Mouse (Mus musculus): ENCODE results near the gene Prkce. TPM values are rescaled to one million over a fixed set of nuclear protein-coding genes. Genes with fewer than 3 reads are reported as not detected.
A peak's percentile ranks its signal among the peaks of the same experiment; 100 is the strongest.

Prkce gene
- polyA plus RNA-seq, 1 experiment from 2014 or later = 12.2 TPM

DNA sequence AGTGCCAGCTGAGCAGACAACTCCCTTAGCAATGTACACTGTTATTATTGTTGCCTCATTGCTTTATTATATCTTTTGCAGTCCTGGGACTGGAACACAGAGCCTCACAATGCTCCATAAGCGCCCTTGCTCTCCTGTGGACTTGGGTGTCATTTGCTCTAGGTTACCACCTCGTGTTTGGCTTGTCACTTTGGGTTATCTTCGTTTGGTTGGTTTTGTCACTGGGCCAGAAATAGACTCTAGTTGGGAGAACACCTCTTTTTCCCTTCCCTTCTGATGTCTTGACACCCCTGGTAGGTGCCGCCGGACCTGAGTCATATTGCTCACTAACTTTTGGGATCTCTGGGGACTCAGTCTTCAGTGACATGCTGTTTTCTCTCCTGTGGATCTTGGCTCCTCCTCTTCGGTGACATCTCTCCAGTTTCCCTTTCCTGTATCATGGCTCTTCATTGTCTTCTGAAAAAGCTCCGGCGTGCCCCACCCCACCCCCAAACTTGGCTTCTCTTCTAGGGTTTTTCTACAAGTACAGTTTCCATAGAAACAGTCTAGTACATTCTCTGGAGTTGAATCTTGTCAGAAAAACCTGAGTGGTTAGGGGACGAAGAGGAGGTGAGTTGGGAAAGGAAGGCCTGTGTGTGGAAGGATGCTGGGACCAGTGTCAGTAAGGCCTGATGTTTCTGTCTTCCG lies 68.6 kb downstream of the Prkce start:
- Histone ChIP-seq H3K27ac (replicated peaks in 1 of 2; ENCODE audit: control insufficient read depth in 1 of 2, insufficient read depth in 1 of 2, low read depth in 2 of 2, low read length in 2 of 2) (no peak overlapping the region), H3K4me2 (ENCODE audit: low read length) (no peak overlapping the region), H3K4me1 (ENCODE audit: control insufficient read depth in 2 of 2, insufficient read depth in 2 of 2, low read length in 2 of 2) (peaks cover 20 to 30% of the 10 kb centered on the region in 2 experiments), H3K4me3 (ENCODE audit: control insufficient read depth in 1 of 2, insufficient read depth in 1 of 2, low read depth in 1 of 2, low read length in 2 of 2) (no peak overlapping the region), H3K9ac (ENCODE audit: low read length) (no peak overlapping the region), H3K9me3 (ENCODE audit: control insufficient read depth, low read length) (no peaks in the 10 kb centered on the region), H3K36me3 (ENCODE audit: control insufficient read depth, insufficient read depth, low read length) (no peaks in the 10 kb centered on the region), H3K27me3 (ENCODE audit: control insufficient read depth, insufficient read depth, low read length) (no peaks in the 10 kb centered on the region)
- no peak for ATAC-seq (ENCODE audit: insufficient number of reproducible peaks, insufficient read depth, low FRiP score, low read depth)
- 68% methylated on average over 10 of the region's 10 CpGs for WGBS

DNA sequence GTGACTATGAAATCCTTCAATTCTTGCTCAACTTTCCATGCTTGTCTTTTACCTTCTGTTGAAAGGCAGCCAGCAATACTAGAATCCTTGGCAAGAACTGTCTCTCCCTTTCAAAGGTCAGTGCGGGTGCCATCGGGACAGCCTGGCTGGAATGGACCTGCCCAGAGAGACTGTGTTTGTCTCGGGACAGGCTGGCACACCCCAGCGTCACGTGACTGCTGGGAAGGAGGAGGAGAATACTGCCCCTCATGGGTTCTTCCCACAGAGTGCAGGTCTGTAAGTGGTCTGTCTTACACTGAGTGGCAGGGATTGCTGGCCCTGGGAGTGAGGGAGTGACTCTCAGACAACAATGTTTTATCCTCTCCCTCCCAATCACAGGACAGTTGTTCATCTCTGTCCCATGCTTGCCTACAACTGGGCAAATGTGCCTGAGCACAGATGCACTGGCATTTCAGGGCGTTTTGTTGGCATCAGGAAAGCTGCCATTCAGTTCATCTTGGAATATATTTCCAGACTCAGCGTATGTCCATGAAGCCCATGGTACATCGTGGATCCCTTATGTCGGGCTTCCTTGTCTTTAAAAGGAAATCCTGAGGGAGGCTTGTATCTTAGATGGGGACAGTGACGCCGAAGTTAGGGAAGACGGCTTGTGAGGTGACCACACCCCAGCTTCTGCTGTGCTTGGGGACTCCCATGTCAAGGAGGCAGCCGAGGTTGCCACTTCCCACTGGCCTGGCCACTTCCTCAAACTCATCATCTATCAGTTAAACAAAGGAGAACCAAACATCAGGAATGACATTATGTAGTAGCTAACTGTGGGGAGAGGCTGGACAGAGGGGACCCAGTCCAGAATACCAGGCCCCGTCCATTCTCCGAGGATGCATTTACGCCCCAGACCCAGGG lies 69.5 kb downstream of the Prkce start:
- H3K9ac ChIP-seq (ENCODE audit: low read length) = no peak overlapping the region
- H3K4me2 ChIP-seq (ENCODE audit: low read length) = no peak overlapping the region
- H3K9me3 ChIP-seq (ENCODE audit: control insufficient read depth, low read length) = no peaks in the 10 kb centered on the region
- no peaks in the 10 kb centered on the region for H3K27me3 ChIP-seq (ENCODE audit: control insufficient read depth, insufficient read depth, low read length)
- H3K36me3 ChIP-seq (ENCODE audit: control insufficient read depth, insufficient read depth, low read length) = no peaks in the 10 kb centered on the region
- WGBS = 76% methylated on average over 16 of the region's 16 CpGs
- H3K4me1 ChIP-seq (ENCODE audit: control insufficient read depth in 2 of 2, insufficient read depth in 2 of 2, low read length in 2 of 2) = peaks cover 14 to 22% of the 10 kb centered on the region in 2 experiments
- ATAC-seq (ENCODE audit: insufficient number of reproducible peaks, insufficient read depth, low FRiP score, low read depth) = 0 out of 2 replicates have a peak, but pooled peaks have one; percentile 31
- no peak overlapping the region for H3K4me3 ChIP-seq (ENCODE audit: control insufficient read depth in 1 of 2, insufficient read depth in 1 of 2, low read depth in 1 of 2, low read length in 2 of 2)
- H3K27ac ChIP-seq (replicated peaks in 1 of 2; ENCODE audit: control insufficient read depth in 1 of 2, insufficient read depth in 1 of 2, low read depth in 2 of 2, low read length in 2 of 2) = no peak overlapping the region

GRCm38 (mm10) chr17:86242291-86242690 lies 74.7 kb downstream of the Prkce start:
- H3K4me2 ChIP-seq (ENCODE audit: low read length) = no peak overlapping the region
- ATAC-seq (ENCODE audit: insufficient number of reproducible peaks, insufficient read depth, low FRiP score, low read depth) = no peak
- 77% methylated on average over 9 of the region's 9 CpGs for WGBS

GRCm38 (mm10) chr17:86243109-86243527 lies 75.5 kb downstream of the Prkce start:
- Histone ChIP-seq H3K4me2 (ENCODE audit: low read length) (no peak overlapping the region), H3K36me3 (ENCODE audit: control insufficient read depth, insufficient read depth, low read length) (no peaks in the 10 kb centered on the region), H3K4me3 (ENCODE audit: control insufficient read depth in 1 of 2, insufficient read depth in 1 of 2, low read depth in 1 of 2, low read length in 2 of 2) (no peak overlapping the region), H3K9ac (ENCODE audit: low read length) (no peak overlapping the region), H3K4me1 (ENCODE audit: control insufficient read depth in 2 of 2, insufficient read depth in 2 of 2, low read length in 2 of 2) (peaks cover 5 to 7% of the 10 kb centered on the region in 2 experiments; a peak in 2 of 4 replicates), H3K9me3 (ENCODE audit: control insufficient read depth, low read length) (no peaks in the 10 kb centered on the region), H3K27ac (replicated peaks in 1 of 2; ENCODE audit: control insufficient read depth in 1 of 2, insufficient read depth in 1 of 2, low read depth in 2 of 2, low read length in 2 of 2) (no peak overlapping the region), H3K27me3 (ENCODE audit: control insufficient read depth, insufficient read depth, low read length) (no peaks in the 10 kb centered on the region)
- no peak for ATAC-seq (ENCODE audit: insufficient number of reproducible peaks, insufficient read depth, low FRiP score, low read depth)
- WGBS = 87% methylated on average over 16 of the region's 16 CpGs

More at GRCm38 (mm10) chr17:86242291-86242690, 74.7 kb downstream of the Prkce start:
- Histone ChIP-seq H3K27me3 (ENCODE audit: control insufficient read depth, insufficient read depth, low read length) (no peaks in the 10 kb centered on the region), H3K9me3 (ENCODE audit: control insufficient read depth, low read length) (no peaks in the 10 kb centered on the region), H3K4me3 (ENCODE audit: control insufficient read depth in 1 of 2, insufficient read depth in 1 of 2, low read depth in 1 of 2, low read length in 2 of 2) (no peak overlapping the region), H3K9ac (ENCODE audit: low read length) (no peak overlapping the region), H3K27ac (replicated peaks in 1 of 2; ENCODE audit: control insufficient read depth in 1 of 2, insufficient read depth in 1 of 2, low read depth in 2 of 2, low read length in 2 of 2) (no peak overlapping the region), H3K4me1 (ENCODE audit: control insufficient read depth in 2 of 2, insufficient read depth in 2 of 2, low read length in 2 of 2) (peaks cover 5 to 7% of the 10 kb centered on the region in 2 experiments; a peak in 2 of 4 replicates), H3K36me3 (ENCODE audit: control insufficient read depth, insufficient read depth, low read length) (no peaks in the 10 kb centered on the region)

- Histone ChIP-seq H3K27me3 (ENCODE audit: control insufficient read depth, insufficient read depth, low read length) (no peaks in the 10 kb centered on the region), H3K9ac (ENCODE audit: low read length) (no peak overlapping the region)
- 93% methylated on average over 5 of the region's 5 CpGs for WGBS
Observed at GRCm38 (mm10) chr17:86244397-86244796, 76.8 kb downstream of the Prkce start.

DNA sequence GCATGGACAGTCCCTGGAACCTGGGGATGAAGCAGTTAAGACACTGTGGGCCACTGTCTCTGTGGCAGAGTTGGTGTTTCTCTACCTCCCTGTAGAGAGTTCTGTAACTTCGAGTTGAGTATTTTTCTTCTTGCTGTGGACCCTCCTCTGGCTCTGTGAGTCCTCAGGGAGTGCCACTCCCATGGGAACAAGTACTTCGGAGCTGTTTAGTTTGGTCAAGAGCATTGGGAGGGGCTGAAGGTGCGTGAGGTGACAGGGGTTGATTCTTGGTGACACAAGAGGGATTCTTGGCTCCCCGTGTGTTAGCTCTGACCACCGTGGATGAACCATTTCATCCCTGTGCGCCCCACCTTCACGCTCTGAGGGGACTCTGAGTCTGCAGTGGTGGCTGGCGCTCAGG lies 81.2 kb downstream of the Prkce start:
- Histone ChIP-seq H3K4me1 (ENCODE audit: control insufficient read depth in 2 of 2, insufficient read depth in 2 of 2, low read length in 2 of 2) (peaks cover 3 to 6% of the 10 kb centered on the region in 2 experiments; a peak in 3 of 4 replicates), H3K4me3 (ENCODE audit: control insufficient read depth in 1 of 2, insufficient read depth in 1 of 2, low read depth in 1 of 2, low read length in 2 of 2) (no peak overlapping the region), H3K36me3 (ENCODE audit: control insufficient read depth, insufficient read depth, low read length) (no peaks in the 10 kb centered on the region), H3K9ac (ENCODE audit: low read length) (no peak overlapping the region), H3K4me2 (ENCODE audit: low read length) (no peak overlapping the region), H3K9me3 (ENCODE audit: control insufficient read depth, low read length) (no peaks in the 10 kb centered on the region), H3K27me3 (ENCODE audit: control insufficient read depth, insufficient read depth, low read length) (no peaks in the 10 kb centered on the region), H3K27ac (replicated peaks in 1 of 2; ENCODE audit: control insufficient read depth in 1 of 2, insufficient read depth in 1 of 2, low read depth in 2 of 2, low read length in 2 of 2) (no peak overlapping the region)
- ATAC-seq (ENCODE audit: insufficient number of reproducible peaks, insufficient read depth, low FRiP score, low read depth) = no peak
- 85% methylated on average over 8 of the region's 8 CpGs for WGBS

More at GRCm38 (mm10) chr17:86244397-86244796, 76.8 kb downstream of the Prkce start:
- no peak overlapping the region for H3K27ac ChIP-seq (replicated peaks in 1 of 2; ENCODE audit: control insufficient read depth in 1 of 2, insufficient read depth in 1 of 2, low read depth in 2 of 2, low read length in 2 of 2)
- no peak for ATAC-seq (ENCODE audit: insufficient number of reproducible peaks, insufficient read depth, low FRiP score, low read depth)
- no peak overlapping the region for H3K4me3 ChIP-seq (ENCODE audit: control insufficient read depth in 1 of 2, insufficient read depth in 1 of 2, low read depth in 1 of 2, low read length in 2 of 2)
- no peaks in the 10 kb centered on the region for H3K36me3 ChIP-seq (ENCODE audit: control insufficient read depth, insufficient read depth, low read length)
- no peaks in the 10 kb centered on the region for H3K9me3 ChIP-seq (ENCODE audit: control insufficient read depth, low read length)
- peaks cover 5 to 7% of the 10 kb centered on the region in 2 experiments; a peak in 2 of 4 replicates for H3K4me1 ChIP-seq (ENCODE audit: control insufficient read depth in 2 of 2, insufficient read depth in 2 of 2, low read length in 2 of 2)
- H3K4me2 ChIP-seq (ENCODE audit: low read length) = no peak overlapping the region

GRCm38 (mm10) chr17:86249499-86250405 lies 82.2 kb downstream of the Prkce start:
- H3K9me3 ChIP-seq (ENCODE audit: control insufficient read depth, low read length) = peaks cover 5% of the 10 kb centered on the region
- H3K27me3 ChIP-seq (ENCODE audit: control insufficient read depth, insufficient read depth, low read length) = no peaks in the 10 kb centered on the region
- H3K9ac ChIP-seq (ENCODE audit: low read length) = no peak overlapping the region
- no peak overlapping the region for H3K4me3 ChIP-seq (ENCODE audit: control insufficient read depth in 1 of 2, insufficient read depth in 1 of 2, low read depth in 1 of 2, low read length in 2 of 2)
- WGBS = 81% methylated on average over 21 of the region's 21 CpGs
- no peak overlapping the region for H3K27ac ChIP-seq (replicated peaks in 1 of 2; ENCODE audit: control insufficient read depth in 1 of 2, insufficient read depth in 1 of 2, low read depth in 2 of 2, low read length in 2 of 2)
- no peaks in the 10 kb centered on the region for H3K36me3 ChIP-seq (ENCODE audit: control insufficient read depth, insufficient read depth, low read length)
- no peak overlapping the region for H3K4me2 ChIP-seq (ENCODE audit: low read length)
- peaks cover 3 to 6% of the 10 kb centered on the region in 2 experiments; a peak in 3 of 4 replicates for H3K4me1 ChIP-seq (ENCODE audit: control insufficient read depth in 2 of 2, insufficient read depth in 2 of 2, low read length in 2 of 2)
- no peak for ATAC-seq (ENCODE audit: insufficient number of reproducible peaks, insufficient read depth, low FRiP score, low read depth)

Measured in heart, embryonic 14.5 days (tissue).